Mouse (Mus musculus): ENCODE data around the gene Cd96. TPM values are rescaled to one million over a fixed set of nuclear protein-coding genes. Genes with fewer than 3 reads are reported as not detected.
A peak's percentile ranks its signal among the peaks of the same experiment; 100 is the strongest.

Gene Cd96
- polyA plus RNA-seq, 1 experiment = 0.91 TPM

DNA sequence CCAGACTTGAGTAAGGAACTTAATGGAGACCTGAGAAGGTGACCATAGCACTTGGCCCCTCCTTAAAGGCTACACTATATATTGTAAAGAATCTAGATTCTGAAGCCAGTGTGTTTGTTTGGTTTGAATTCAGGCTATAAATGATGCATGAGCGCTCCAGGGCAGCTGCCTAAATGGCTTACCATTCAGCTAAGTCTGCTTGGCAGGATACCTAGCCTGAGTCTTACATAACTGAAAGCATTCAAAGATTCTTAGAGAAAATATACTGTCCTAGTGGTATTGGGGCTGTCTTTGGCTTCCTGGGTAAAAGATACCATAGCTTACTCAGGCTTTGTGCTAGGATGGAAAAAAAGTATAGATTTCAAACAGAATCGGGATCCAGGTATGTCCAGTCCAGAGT, 98.7 kb downstream of the Cd96 start:
- no peaks in the 10 kb centered on the region for H3K27me3 ChIP-seq (ENCODE audit: control insufficient read depth, insufficient read depth, low read length)
- H3K36me3 ChIP-seq (ENCODE audit: control insufficient read depth, insufficient read depth, low read length) = no peaks in the 10 kb centered on the region
- H3K4me3 ChIP-seq (ENCODE audit: low read depth, low read length) = no peak overlapping the region
- peaks cover 10% of the 10 kb centered on the region; the same call in 1 of the 2 replicates for H3K4me1 ChIP-seq (ENCODE audit: control insufficient read depth, insufficient read depth, insufficient read length, low read length)
- 92% methylated on average over 2 of the region's 2 CpGs for WGBS
- no peak overlapping the region for H3K27ac ChIP-seq (ENCODE audit: insufficient read depth, low read depth, low read length)
- TF ChIP-seq CTCF (IDR thresholded peaks at IDR 0.05; ENCODE audit: extremely low read depth, insufficient read length, insufficient replicate concordance, low read depth, low read length) = no peak
- TF ChIP-seq POLR2A (IDR thresholded peaks at IDR 0.05; ENCODE audit: low read depth, low read length) = no peak

DNA sequence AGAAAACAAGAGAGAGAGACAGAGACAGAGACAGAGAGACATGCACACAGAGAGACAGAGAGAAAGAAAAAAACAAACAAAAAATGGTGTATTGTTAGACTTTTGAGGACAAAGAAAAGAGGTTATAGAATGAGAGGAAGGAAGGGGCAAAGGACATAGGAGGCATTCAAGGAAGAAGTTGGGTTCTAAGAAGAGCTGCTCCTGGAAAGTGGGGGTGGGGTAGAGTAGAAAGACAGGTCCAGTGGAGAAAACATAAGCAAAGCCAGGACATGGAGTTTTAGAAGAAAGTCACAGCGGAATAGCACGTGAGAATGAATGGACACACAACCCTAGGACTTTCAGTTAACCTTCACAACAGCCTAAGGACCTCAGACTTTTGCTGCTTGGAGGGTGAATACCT, 99.7 kb downstream of the Cd96 start:
- H3K4me3 ChIP-seq (ENCODE audit: low read depth, low read length) = no peak overlapping the region
- WGBS = 71% methylated on average over 2 of the region's 2 CpGs
- H3K27me3 ChIP-seq (ENCODE audit: control insufficient read depth, insufficient read depth, low read length) = no peaks in the 10 kb centered on the region
- H3K36me3 ChIP-seq (ENCODE audit: control insufficient read depth, insufficient read depth, low read length) = no peaks in the 10 kb centered on the region
- no peak overlapping the region for H3K27ac ChIP-seq (ENCODE audit: insufficient read depth, low read depth, low read length)
- H3K4me1 ChIP-seq (ENCODE audit: control insufficient read depth, insufficient read depth, insufficient read length, low read length) = peaks cover 10% of the 10 kb centered on the region; the same call in 1 of the 2 replicates
- TF ChIP-seq CTCF (IDR thresholded peaks at IDR 0.05; ENCODE audit: extremely low read depth, insufficient read length, insufficient replicate concordance, low read depth, low read length) (no peak), POLR2A (IDR thresholded peaks at IDR 0.05; ENCODE audit: low read depth, low read length) (no peak)

DNA sequence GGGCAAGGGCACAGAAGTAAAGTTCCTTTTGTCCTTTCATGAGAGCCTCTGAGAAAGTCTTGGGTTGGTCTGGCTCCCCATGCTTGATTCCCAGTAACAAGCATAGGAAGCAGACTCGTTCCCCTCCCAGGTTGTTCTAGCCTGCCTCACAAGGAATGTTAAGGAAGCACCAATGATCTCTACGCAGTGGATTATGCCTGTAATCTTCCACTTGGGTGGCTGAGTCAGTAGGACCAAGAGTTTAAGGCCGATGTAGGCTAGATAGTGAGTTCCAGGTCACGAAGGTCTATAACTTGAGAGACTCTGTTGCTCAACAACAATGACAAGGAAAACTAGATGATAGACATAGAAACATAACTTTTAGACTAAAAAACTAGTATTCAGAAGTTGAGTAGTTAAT, 100.3 kb downstream of the Cd96 start:
- TF ChIP-seq POLR2A (IDR thresholded peaks at IDR 0.05; ENCODE audit: low read depth, low read length) (no peak), CTCF (IDR thresholded peaks at IDR 0.05; ENCODE audit: extremely low read depth, insufficient read length, insufficient replicate concordance, low read depth, low read length) (no peak)
- H3K27ac ChIP-seq (ENCODE audit: insufficient read depth, low read depth, low read length) = no peak overlapping the region
- peaks cover 10% of the 10 kb centered on the region; the same call in 1 of the 2 replicates for H3K4me1 ChIP-seq (ENCODE audit: control insufficient read depth, insufficient read depth, insufficient read length, low read length)
- no peaks in the 10 kb centered on the region for H3K36me3 ChIP-seq (ENCODE audit: control insufficient read depth, insufficient read depth, low read length)
- no peak overlapping the region for H3K4me3 ChIP-seq (ENCODE audit: low read depth, low read length)
- WGBS = 48% methylated on average over 4 of the region's 4 CpGs
- H3K27me3 ChIP-seq (ENCODE audit: control insufficient read depth, insufficient read depth, low read length) = no peaks in the 10 kb centered on the region

DNA sequence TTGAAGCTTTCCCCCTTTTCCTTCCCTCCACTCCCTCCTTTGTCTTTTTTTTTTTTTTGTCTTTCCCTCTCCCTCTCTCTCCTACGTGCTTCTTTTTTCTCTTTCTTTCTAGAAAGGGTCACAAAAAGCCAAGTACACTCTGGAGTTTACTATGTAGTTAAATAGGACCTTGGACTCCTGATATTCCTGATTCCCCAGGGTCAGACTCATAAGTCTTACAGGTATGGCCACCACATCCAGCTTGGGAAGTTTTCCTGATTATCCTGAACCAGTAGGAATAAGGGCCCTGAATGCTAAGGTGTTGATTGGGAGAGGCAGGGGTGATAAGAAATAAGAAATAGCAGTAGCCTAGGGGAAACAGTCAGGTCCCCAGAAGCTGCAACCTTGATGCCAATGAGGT, 100.7 kb downstream of the Cd96 start:
- Histone ChIP-seq H3K27ac (ENCODE audit: insufficient read depth, low read depth, low read length) (no peak overlapping the region), H3K4me1 (ENCODE audit: control insufficient read depth, insufficient read depth, insufficient read length, low read length) (peaks cover 10% of the 10 kb centered on the region; the same call in 1 of the 2 replicates), H3K4me3 (ENCODE audit: low read depth, low read length) (no peak overlapping the region), H3K36me3 (ENCODE audit: control insufficient read depth, insufficient read depth, low read length) (no peaks in the 10 kb centered on the region), H3K27me3 (ENCODE audit: control insufficient read depth, insufficient read depth, low read length) (no peaks in the 10 kb centered on the region)
- WGBS = 21% methylated on average over 1 of the region's 1 CpGs
- no peak for TF ChIP-seq CTCF (IDR thresholded peaks at IDR 0.05; ENCODE audit: extremely low read depth, insufficient read length, insufficient replicate concordance, low read depth, low read length)
- TF ChIP-seq POLR2A (IDR thresholded peaks at IDR 0.05; ENCODE audit: low read depth, low read length) = no peak

DNA sequence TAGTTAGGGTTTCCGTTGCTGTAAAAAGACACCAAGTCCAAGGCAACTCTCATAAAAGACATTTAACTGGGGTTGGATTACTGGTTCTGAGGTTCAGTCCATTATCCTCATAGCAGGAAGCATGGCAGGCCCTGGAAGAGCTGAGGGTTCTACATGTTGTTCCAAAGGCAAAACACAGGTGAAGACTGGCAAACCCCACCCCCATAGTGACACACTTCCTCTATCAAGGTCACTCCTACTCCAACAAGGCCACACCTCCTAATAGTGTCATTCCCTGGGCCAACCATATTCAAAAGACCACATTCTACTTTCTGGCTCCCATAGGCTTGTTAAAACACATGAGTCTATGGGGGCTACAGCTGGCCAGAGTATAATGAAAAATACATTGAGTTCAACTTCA, 108.4 kb downstream of the Cd96 start:
- H3K27ac ChIP-seq (ENCODE audit: insufficient read depth, low read depth, low read length) = peak overlapping the region; percentile 35; the same call in 1 of the 2 replicates
- no peaks in the 10 kb centered on the region for H3K27me3 ChIP-seq (ENCODE audit: control insufficient read depth, insufficient read depth, low read length)
- H3K36me3 ChIP-seq (ENCODE audit: control insufficient read depth, insufficient read depth, low read length) = no peaks in the 10 kb centered on the region
- peaks cover 6% of the 10 kb centered on the region for H3K4me1 ChIP-seq (ENCODE audit: control insufficient read depth, insufficient read depth, insufficient read length, low read length)
- 69% methylated on average over 1 of the region's 1 CpGs for WGBS
- no peak overlapping the region for H3K4me3 ChIP-seq (ENCODE audit: low read depth, low read length)
- TF ChIP-seq CTCF (IDR thresholded peaks at IDR 0.05; ENCODE audit: extremely low read depth, insufficient read length, insufficient replicate concordance, low read depth, low read length) = no peak
- TF ChIP-seq POLR2A (IDR thresholded peaks at IDR 0.05; ENCODE audit: low read depth, low read length) = no peak

DNA sequence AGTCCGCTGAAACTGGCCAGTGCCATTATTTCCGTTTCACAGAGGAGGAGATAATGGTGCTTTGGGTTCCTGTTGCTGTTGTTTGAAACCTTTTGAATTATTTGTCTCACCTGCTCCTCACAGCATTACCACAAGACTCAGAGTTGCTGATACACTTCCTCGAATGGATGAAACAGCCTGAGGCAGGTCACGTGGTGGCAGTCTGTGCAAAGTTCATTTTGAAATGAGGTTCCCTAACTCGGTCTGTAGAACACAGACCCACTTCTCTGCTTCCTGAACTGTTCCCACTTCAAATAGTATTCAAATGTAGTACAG, 109.2 kb downstream of the Cd96 start:
- no peaks in the 10 kb centered on the region for H3K36me3 ChIP-seq (ENCODE audit: control insufficient read depth, insufficient read depth, low read length)
- peak overlapping the region; percentile 88 for H3K27ac ChIP-seq (ENCODE audit: insufficient read depth, low read depth, low read length)
- peaks cover 8% of the 10 kb centered on the region for H3K4me1 ChIP-seq (ENCODE audit: control insufficient read depth, insufficient read depth, insufficient read length, low read length)
- peak overlapping the region; percentile 77 for H3K4me3 ChIP-seq (ENCODE audit: low read depth, low read length)
- 1% methylated on average over 5 of the region's 5 CpGs for WGBS
- H3K27me3 ChIP-seq (ENCODE audit: control insufficient read depth, insufficient read depth, low read length) = no peaks in the 10 kb centered on the region
- TF ChIP-seq CTCF (IDR thresholded peaks at IDR 0.05; ENCODE audit: extremely low read depth, insufficient read length, insufficient replicate concordance, low read depth, low read length) = no peak
- no peak for TF ChIP-seq POLR2A (IDR thresholded peaks at IDR 0.05; ENCODE audit: low read depth, low read length)

DNA sequence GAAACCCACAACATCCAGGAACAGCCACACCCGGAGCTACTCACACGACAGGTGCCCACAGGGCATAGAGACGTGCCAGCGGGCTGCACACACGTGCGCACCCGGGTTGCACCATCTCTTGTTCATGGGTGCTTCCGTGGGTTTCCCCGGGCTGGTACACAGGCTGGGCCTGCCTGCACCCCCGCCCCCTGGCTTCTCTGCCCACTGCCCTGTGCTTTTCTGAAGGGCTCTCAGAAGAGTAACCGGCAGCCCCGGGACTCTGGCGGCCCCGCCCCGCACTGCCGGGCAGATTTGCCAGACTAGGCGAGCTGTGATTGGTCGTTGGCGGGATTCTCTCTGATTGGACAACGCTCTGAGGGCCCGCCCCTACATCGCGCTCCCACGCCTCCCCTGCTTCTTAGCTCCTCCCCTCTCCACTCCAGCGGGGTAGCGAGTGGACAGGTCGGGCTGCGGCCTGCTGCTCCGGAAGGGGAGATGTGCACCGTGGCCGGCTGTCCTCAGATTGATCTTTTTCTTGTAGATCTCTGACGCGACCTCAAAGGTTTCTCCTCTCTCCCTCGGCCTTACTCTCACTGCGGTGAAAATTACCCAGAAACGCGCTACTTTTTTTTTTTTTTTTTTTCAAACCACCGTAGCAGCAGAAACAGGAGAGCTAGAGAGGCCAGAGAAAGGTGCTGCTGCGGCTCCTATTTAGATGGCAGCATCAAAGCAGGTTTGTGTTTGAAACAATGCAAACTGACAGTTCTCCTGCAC, 109.7 kb downstream of the Cd96 start, which contains the start of gene Plcxd2:
Gene Plcxd2 (minus strand): TSS at position 66 of the 753 bp plus-strand sequence.
- H3K27ac ChIP-seq (ENCODE audit: insufficient read depth, low read depth, low read length) = peak within 1 kb of the TSS; percentile 88
- no peaks in the 10 kb centered on the region for H3K36me3 ChIP-seq (ENCODE audit: control insufficient read depth, insufficient read depth, low read length)
- H3K4me3 ChIP-seq (ENCODE audit: low read depth, low read length) = peak within 1 kb of the TSS; percentile 77
- H3K27me3 ChIP-seq (ENCODE audit: control insufficient read depth, insufficient read depth, low read length) = no peaks in the 10 kb centered on the region
- WGBS = under 1% methylated on average over 39 of the region's 39 CpGs
- TF ChIP-seq POLR2A (IDR thresholded peaks at IDR 0.05; ENCODE audit: low read depth, low read length) (peak; percentile 94), CTCF (IDR thresholded peaks at IDR 0.05; ENCODE audit: extremely low read depth, insufficient read length, insufficient replicate concordance, low read depth, low read length) (no peak)
- peaks cover 8% of the 10 kb centered on the region for H3K4me1 ChIP-seq (ENCODE audit: control insufficient read depth, insufficient read depth, insufficient read length, low read length)
